Mouse (Mus musculus) megakaryocyte, embryonic 14.5 days (primary cell): ENCODE data around the gene Hist1h4d.

Source experiments
- FLI1 ChIP-seq: IDR thresholded peaks from 2 replicates; pipeline ENCODE4 v1.6.1; 2012; ENCODE audit warnings: low read length, inconsistent platforms, mixed read lengths
- GATA1 ChIP-seq: IDR thresholded peaks from 3 replicates; pipeline ENCODE4 v1.6.1; 2012; ENCODE audit warnings: mixed read lengths, low read length, inconsistent platforms, borderline replicate concordance

- no peak for TF ChIP-seq GATA1
- TF ChIP-seq FLI1, result no peak
Observed at GRCm38 (mm10) chr13:23611638-23612037, 30.2 kb downstream of the Hist1h4d start.
